Mouse (Mus musculus) stomach, postnatal 0 days (tissue): Measurements from ENCODE around the gene Clcf1. TPM values are rescaled to one million over a fixed set of nuclear protein-coding genes. Genes with fewer than 3 reads are reported as not detected.

Source experiments
- ATAC-seq: fragments of 200-750 bp; cut with Nextera tagmentation; 2 replicates; pipeline ENCODE4 v1.8.0; 2017; ENCODE audit not compliant: low FRiP score, low TSS enrichment
- DNase-seq: peaks from one replicate; pipeline ENCODE4 v3.0.0-alpha.2; 2016; ENCODE audit warnings: low spot score
- H3K27ac ChIP-seq: fragments of 300-500 bp; sonication (generic); replicated peaks from 2 replicates; pipeline ENCODE4 v1.5.1; 2014; ENCODE audit warnings: mild to moderate bottlenecking, control low read depth
- H3K27me3 ChIP-seq: fragments of 300-500 bp; sonication (generic); 2 replicates; pipeline ENCODE4 v1.6.1; 2014; ENCODE audit warnings: low read length; ENCODE audit not compliant: control insufficient read depth, insufficient read depth
- H3K36me3 ChIP-seq: fragments of 300-500 bp; sonication (generic); 2 replicates; pipeline ENCODE4 v1.6.1; 2014; ENCODE audit warnings: low read length, mixed read lengths; ENCODE audit not compliant: control insufficient read depth, insufficient read depth
- H3K4me1 ChIP-seq: fragments of 300-500 bp; sonication (generic); replicated peaks from 2 replicates; pipeline ENCODE4 v1.6.1; 2014; ENCODE audit warnings: antibody characterized with exemption; ENCODE audit not compliant: control insufficient read depth, insufficient read depth
- H3K4me2 ChIP-seq: fragments of 300-500 bp; sonication (generic); replicated peaks from 2 replicates; pipeline ENCODE4 v1.6.1; 2014; ENCODE audit warnings: low read depth, mild to moderate bottlenecking, control low read depth, moderate library complexity
- H3K4me3 ChIP-seq: fragments of 300-500 bp; sonication (generic); 2 replicates; pipeline ENCODE4 v1.5.1; 2014; ENCODE audit warnings: low read depth, low read length, control low read depth
- H3K9ac ChIP-seq: fragments of 300-500 bp; sonication (generic); 2 replicates; pipeline ENCODE4 v1.6.1; 2014; ENCODE audit warnings: mild to moderate bottlenecking, low read length, control low read depth, mixed read lengths
- H3K9me3 ChIP-seq: fragments of 300-500 bp; sonication (generic); 2 replicates; pipeline ENCODE4 v1.6.1; 2016; ENCODE audit warnings: low read length; ENCODE audit not compliant: control insufficient read depth
- CTCF ChIP-seq: IDR thresholded peaks from 2 replicates; pipeline ENCODE4 v1.5.1; 2016; ENCODE audit warnings: antibody characterized with exemption, low read depth, mild to moderate bottlenecking, moderate library complexity
- EP300 ChIP-seq: optimal IDR thresholded peaks from 2 replicates; pipeline ENCODE3; 2016; ENCODE audit warnings: antibody characterized with exemption
- WGBS: fragments of 180-500 bp; shearing (Covaris S2); extraction: QIAGEN DNeasy Blood & Tissue Kit; methylation state at CpG from one replicate; pipeline ENCODE4 v1.1.7; 2014; 5-methylcytosine and 5-hydroxymethylcytosine counted together
- polyA plus RNA-seq: library from polyadenylated mRNA; unstranded; fragments of >200 nt; fragmentation: Nextera tagmentation; extraction: Ambion mirVana; gene quantifications from 2 replicates; pipeline ENCODE4 v1.2.1, GENCODE M21; 2015

Clcf1 gene
- polyA plus RNA-seq, 1 experiment from 2014 or later, result 3.6 TPM

DNA sequence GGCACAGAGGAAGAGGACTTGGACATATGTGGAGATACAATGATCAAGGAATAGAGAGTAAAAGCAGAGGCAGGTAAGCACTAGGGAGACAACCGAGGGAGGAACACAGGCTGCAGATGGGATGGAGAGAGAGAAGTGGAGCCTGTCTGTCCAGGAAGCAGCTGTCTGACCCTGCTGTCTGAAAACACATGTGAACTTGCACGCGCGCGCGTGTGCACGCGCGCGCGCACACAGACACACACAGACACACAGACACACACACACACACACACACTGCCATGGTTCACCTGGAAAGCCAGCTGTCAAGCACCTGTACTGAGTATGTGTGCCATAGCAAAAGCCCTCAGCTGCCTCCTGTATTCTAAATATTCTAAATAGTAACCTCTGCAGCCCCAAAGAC lies 4.3 kb downstream of the Clcf1 start:
- peak; percentile 11 for DNase-seq
- peaks cover 19% of the 10 kb centered on the region for H3K4me1 ChIP-seq
- H3K27ac ChIP-seq, result peak overlapping the region; percentile 71
- no peak overlapping the region; the same call in 1 of the 2 replicates for H3K4me2 ChIP-seq
- ATAC-seq, result no peak
- H3K9me3 ChIP-seq, result no peaks in the 10 kb centered on the region
- no peak overlapping the region for H3K4me3 ChIP-seq
- 67% methylated on average over 11 of the region's 11 CpGs for WGBS
- no peak overlapping the region for H3K9ac ChIP-seq
- no peaks in the 10 kb centered on the region; the same call in 1 of the 2 replicates for H3K27me3 ChIP-seq
- no peak for TF ChIP-seq EP300
- TF ChIP-seq CTCF, result no peak
- no peaks in the 10 kb centered on the region for H3K36me3 ChIP-seq

DNA sequence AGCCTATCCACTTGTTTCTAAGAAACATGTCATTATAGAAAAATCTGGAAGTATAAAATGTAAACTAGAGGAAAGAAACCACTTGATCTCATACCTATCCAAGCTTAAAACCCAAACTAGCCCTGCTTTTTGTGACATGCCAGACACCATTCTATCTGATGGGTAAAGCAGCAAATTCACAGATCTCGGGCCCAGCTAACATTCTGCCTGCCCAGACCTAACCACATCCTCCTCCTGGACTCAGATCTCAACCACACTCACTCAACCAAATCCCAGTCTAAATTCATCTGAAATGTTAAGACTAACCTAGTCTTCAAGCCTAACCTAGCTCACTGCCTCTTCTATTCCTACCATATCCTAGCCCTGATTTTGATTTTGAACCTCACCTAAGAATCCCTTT lies 4.7 kb downstream of the Clcf1 start:
- Histone ChIP-seq H3K27ac (no peak overlapping the region), H3K36me3 (no peaks in the 10 kb centered on the region), H3K9me3 (no peaks in the 10 kb centered on the region), H3K4me3 (no peak overlapping the region), H3K9ac (no peak overlapping the region), H3K4me1 (peaks cover 19% of the 10 kb centered on the region), H3K4me2 (no peak overlapping the region), H3K27me3 (no peaks in the 10 kb centered on the region; the same call in 1 of the 2 replicates)
- TF ChIP-seq EP300 (no peak), CTCF (no peak)
- no peak for ATAC-seq
- no peak for DNase-seq
- WGBS, result 72% methylated on average over 1 of the region's 1 CpGs

DNA sequence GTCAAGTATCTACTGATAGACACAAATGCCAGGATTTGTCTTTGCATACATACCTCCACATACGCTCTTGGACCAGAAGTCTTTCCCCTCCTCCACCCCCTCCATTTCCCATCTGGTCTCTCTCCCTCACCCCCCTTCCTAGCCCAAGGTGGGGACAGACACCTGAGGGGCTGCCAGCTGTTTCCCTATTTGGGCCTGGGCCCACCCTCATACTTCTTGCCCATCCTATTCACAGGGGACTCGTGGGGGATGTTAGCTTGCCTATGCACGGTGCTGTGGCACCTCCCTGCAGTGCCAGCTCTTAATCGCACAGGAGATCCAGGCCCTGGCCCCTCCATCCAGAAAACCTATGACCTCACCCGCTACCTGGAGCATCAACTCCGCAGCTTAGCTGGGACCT lies 5.9 kb downstream of the Clcf1 start:
- H3K9me3 ChIP-seq, result no peaks in the 10 kb centered on the region
- peak overlapping the region; percentile 63; the same call in 1 of the 2 replicates for H3K27ac ChIP-seq
- H3K4me1 ChIP-seq, result peaks cover 19% of the 10 kb centered on the region
- ATAC-seq, result no peak
- no peaks in the 10 kb centered on the region for H3K36me3 ChIP-seq
- H3K4me3 ChIP-seq, result no peak overlapping the region
- no peak overlapping the region for H3K9ac ChIP-seq
- TF ChIP-seq CTCF (no peak), EP300 (no peak)
- H3K4me2 ChIP-seq, result no peak overlapping the region
- 77% methylated on average over 6 of the region's 6 CpGs for WGBS
- DNase-seq, result no peak
- no peaks in the 10 kb centered on the region; the same call in 1 of the 2 replicates for H3K27me3 ChIP-seq

DNA sequence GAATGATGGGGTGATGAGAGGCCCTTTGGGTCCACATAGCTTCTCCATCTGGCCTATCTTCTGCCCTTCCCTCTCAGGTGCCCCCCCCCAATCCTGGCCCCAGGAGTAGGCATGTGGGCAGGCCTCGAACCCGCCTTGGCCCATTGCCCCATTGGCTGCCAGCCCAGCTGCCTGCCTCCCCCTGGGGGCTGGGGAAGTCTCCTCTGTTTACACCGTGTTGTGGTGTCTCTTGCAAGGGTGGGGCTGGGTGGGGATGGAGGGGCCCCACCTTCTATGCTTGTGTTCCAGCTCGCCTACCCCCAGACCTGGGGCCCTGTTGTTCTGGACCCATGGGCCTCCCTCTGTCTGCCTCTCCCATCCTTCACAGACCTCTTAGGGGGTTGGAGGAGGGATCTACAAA lies 6.4 kb downstream of the Clcf1 start:
- no peaks in the 10 kb centered on the region; the same call in 1 of the 2 replicates for H3K27me3 ChIP-seq
- H3K36me3 ChIP-seq, result no peaks in the 10 kb centered on the region
- peak overlapping the region; percentile 31; the same call in 1 of the 2 replicates for H3K4me2 ChIP-seq
- no peak for ATAC-seq
- WGBS, result 19% methylated on average over 4 of the region's 4 CpGs
- peak overlapping the region; percentile 63 for H3K27ac ChIP-seq
- no peak overlapping the region for H3K4me3 ChIP-seq
- peaks cover 19% of the 10 kb centered on the region for H3K4me1 ChIP-seq
- H3K9ac ChIP-seq, result no peak overlapping the region
- no peak for DNase-seq
- TF ChIP-seq EP300 (no peak), CTCF (no peak)
- no peaks in the 10 kb centered on the region for H3K9me3 ChIP-seq

DNA sequence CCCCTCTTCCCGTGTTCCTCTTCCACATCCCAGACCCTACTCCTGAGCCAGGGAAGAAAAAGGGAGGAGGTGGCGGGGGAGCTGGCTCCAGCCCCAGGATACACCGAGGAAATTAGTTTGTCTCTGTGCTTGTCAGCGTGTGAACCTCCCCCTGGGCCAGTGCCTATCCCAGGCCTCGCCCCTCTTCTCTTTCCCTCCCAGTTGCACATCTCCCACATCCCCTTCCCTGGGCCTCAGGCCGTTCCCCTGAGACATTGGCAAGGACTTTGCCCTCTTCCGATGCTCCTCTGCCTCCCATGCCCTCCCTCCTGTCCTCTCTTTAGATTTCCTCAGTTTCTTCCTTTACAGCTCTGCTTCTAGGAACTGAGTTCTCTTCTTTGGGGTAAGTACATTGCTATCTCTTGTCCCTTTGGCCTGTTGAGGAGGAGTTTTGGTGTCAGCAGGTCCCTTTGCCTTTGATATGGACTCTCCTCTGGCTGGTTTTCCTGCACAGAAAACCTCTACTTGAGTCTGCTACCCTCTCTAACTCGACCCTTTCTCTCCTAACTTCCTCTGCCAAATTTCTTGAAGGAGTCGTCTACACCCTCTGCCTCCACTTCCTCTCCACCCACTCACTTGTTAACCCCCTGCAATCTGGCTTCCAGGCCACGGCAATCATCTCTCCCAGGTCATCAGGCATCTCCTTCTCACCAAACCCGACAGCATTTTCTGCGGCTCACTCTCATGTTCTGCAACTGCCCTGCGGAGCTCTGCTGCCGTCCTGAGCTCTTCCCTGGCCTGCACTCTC lies 7.1 kb downstream of the Clcf1 start:
- no peaks in the 10 kb centered on the region for H3K9me3 ChIP-seq
- peak overlapping the region; percentile 70 for H3K27ac ChIP-seq
- no peaks in the 10 kb centered on the region; the same call in 1 of the 2 replicates for H3K27me3 ChIP-seq
- peak overlapping the region; percentile 37 for H3K4me2 ChIP-seq
- TF ChIP-seq EP300 (no peak), CTCF (no peak)
- no peak for DNase-seq
- no peaks in the 10 kb centered on the region for H3K36me3 ChIP-seq
- ATAC-seq, result peak; percentile 44; the same call in 1 of the 2 replicates
- H3K4me3 ChIP-seq, result no peak overlapping the region
- peaks cover 19% of the 10 kb centered on the region for H3K4me1 ChIP-seq
- 27% methylated on average over 13 of the region's 14 CpGs for WGBS
- H3K9ac ChIP-seq, result peak overlapping the region; percentile 50

DNA sequence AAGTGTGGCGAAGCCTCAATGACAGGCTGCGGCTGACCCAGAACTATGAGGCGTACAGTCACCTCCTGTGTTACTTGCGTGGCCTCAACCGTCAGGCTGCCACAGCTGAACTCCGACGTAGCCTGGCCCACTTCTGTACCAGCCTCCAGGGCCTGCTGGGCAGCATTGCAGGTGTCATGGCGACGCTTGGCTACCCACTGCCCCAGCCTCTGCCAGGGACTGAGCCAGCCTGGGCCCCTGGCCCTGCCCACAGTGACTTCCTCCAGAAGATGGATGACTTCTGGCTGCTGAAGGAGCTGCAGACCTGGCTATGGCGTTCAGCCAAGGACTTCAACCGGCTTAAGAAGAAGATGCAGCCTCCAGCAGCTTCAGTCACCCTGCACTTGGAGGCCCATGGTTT lies 8.1 kb downstream of the Clcf1 start:
- DNase-seq (no peak), ATAC-seq (no peak)
- TF ChIP-seq CTCF (no peak), EP300 (no peak)
- no peak overlapping the region for H3K9ac ChIP-seq
- H3K27me3 ChIP-seq, result no peaks in the 10 kb centered on the region
- H3K4me3 ChIP-seq, result no peak overlapping the region
- H3K4me2 ChIP-seq, result no peak overlapping the region
- H3K4me1 ChIP-seq, result peaks cover 16% of the 10 kb centered on the region
- H3K27ac ChIP-seq, result 0 out of 2 replicates have a peak overlapping the region, but pooled peaks have one; percentile 4
- 53% methylated on average over 11 of the region's 11 CpGs for WGBS
- H3K9me3 ChIP-seq, result no peaks in the 10 kb centered on the region
- H3K36me3 ChIP-seq, result no peaks in the 10 kb centered on the region
